Mouse (Mus musculus): ENCODE measurements around the gene Ctc1.

Gene Ctc1

DNA sequence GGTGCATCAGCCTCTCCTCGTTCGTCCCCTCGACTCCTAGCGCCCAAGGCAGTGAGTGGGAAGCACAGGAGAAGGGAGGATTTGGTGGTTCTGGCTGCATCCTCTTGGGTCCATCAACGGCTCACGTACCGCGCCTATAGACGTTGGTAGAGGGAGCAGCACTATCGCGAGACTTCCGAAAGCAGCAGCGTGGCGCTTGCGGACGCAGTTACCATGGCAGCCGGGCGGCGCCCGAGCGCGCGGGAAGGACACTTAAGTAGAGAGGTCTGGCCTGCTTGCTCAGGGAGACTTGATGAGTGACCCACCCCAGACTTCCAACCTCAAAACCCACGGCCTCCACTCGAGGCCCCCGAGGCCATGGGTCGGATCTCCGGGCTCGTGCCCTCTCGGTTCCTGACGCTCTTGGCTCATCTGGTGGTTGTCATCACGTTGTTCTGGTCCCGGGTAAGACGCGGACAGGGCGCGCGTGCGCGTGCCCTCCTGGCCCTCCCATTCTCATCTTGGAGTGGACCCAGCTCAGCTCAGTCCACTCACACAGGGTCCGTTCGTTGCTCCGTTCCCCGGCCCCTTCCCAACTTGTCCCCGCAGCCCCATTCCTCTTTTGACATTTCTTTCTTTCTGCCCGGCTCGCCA is 55.0 kb downstream of the Ctc1 start, which contains the start of gene Tmem107:
Tmem107 (plus strand) TSS at position 217 of the 633 bp plus-strand sequence.
- DNase-seq (ENCODE audit: low read depth) = peak; percentile 97

DNA sequence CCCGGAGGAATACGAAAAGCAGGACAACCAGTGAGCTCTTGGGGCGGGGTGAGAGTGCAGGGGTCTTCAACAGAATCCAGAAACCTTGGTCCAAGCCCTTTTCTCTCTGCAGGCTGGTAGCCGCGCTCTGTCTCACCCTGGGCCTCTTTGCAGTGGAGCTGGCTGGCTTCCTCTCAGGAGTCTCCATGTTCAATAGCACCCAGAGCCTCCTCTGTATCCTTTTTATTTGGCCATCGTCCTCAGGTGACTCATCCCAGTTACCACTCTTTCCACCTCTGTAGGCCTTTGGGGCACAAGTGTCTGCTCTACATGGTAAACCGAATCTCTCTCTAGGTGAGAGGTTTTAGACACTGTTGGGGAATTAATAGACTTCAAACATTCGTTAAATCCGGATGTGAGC is 55.6 kb downstream of the Ctc1 start:
- DNase-seq (ENCODE audit: low read depth) = no peak

DNA sequence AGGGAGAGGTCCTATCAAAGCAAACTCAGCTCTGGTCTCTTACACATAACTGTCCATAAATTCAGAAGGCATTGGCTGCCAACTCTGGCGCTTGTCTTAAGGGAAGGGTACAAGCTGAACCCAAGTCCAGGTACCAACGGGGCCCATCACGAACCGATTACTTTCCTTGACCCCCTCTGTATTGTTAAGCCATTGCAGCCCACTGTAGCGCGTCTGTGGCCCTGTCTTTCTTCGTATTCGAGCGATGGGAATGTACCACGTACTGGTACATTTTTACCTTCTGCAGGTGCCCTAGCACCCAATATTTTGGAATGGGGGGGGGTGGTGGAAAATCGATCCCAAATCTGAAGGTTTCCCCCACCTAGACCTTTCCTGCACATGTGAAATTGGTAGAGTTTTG is 56.5 kb downstream of the Ctc1 start:
- no peak for DNase-seq (ENCODE audit: low read depth)

DNA sequence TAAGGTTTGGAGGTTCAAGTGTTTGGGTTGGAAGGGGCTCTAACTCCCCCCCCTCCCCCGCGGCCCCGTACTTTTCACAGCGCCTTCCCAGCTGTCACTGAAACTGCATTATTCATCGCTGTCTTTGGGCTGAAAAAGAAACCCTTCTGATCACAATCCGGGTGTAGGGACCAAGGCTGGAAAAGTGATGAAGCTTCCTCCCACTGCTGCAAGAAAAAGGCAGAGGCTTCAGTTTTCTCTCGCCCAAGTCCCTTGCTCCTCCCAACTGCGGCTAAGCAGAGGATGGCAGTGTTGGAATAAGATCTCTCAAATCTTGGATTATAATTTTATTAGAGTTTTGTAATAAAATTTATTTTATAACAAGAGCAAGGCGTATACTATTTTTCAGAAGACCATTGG is 57.0 kb downstream of the Ctc1 start:
- DNase-seq (ENCODE audit: low read depth) = no peak

DNA sequence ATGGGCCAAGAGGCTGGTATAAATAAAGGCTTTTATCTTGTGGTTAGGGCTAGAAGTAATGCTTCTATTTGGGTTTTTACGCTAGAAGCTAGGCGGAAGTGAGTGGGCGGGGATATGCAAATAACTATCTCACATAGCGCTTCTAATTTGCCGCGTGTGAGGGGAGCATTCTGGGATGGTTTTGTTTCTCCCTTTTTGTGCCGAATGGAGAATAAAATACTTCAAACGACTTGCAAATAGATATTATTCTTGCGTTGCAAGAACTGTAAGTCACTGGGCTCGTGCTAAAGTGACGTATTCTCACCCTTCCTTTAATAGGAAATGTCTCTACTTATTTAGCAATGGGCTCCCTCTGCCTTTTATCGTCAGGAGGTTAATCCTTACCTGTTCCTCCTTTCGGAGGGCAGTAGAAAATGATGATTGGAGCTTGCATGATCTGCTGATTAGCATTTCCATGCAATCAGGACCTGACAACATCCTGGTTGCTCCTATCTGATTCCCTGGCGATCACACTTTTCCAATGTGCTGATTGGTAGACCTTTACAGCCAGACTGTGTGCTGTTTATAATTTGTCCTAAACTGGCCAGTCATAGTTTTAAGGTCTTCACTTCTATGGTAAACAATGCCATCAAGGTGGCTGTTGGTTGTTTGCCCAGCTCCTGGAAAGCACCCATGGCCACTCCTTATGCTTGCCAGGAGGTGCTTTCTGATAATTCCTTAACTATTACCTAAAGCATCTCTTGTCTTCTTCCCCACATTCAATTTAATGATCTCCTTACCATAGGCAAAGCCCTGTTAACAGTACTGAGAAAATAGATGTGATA is 57.6 kb downstream of the Ctc1 start:
- DNase-seq (ENCODE audit: low read depth) = peak; percentile 99

DNA sequence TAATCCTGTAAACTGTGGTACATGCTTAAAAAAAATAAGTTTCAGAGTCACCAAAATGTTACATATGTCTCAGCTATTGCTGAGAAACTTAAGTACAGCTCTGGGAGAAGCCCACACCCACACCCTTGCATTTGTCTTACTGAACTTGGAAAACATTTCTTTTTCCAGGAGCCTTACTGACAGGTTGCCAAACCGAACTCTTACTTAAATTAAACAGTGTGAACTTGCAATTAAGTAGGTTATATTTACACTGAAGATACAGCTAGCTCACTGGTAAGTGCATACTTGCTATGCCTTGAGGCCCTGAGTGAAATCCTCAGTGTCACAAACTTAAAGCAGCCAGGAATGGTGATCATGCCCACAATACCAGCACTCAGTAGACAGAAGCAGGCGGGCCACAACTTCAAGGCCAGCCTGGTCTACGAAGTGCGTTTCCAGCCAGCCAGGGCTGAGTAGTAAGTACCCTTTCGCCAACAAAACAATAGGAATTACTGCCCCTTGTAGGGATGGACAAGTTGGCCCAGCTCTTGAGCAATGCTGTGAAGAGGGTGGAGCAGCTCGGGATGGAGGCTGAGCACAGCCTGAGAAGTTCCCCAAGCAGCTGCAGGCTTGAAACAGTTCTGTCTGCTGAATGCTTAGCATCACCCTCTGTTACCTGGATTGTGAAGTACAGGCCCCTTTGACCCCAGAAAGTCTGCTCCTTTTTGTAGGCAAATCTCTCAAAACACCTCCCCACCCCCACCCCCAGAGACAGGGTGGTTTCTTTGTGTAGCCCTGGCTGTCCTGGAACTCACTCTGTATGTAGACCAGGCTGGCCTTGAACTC is 58.5 kb downstream of the Ctc1 start:
- no peak for DNase-seq (ENCODE audit: low read depth)

DNA sequence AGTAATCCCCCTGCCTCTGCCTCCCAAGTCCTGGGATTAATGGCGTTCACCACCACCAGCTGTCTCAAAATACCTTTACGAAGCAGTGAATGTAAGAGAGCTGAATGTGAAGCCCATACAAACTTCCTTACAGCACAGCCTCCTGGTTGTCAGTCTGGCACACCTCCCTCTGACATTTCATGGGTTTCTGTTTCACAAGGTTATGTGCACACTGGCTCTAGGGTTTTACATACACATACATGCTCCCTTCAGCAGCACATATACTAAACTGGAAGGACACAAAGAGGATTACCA is 59.0 kb downstream of the Ctc1 start:
- DNase-seq (ENCODE audit: low read depth) = peak; percentile 39

DNA sequence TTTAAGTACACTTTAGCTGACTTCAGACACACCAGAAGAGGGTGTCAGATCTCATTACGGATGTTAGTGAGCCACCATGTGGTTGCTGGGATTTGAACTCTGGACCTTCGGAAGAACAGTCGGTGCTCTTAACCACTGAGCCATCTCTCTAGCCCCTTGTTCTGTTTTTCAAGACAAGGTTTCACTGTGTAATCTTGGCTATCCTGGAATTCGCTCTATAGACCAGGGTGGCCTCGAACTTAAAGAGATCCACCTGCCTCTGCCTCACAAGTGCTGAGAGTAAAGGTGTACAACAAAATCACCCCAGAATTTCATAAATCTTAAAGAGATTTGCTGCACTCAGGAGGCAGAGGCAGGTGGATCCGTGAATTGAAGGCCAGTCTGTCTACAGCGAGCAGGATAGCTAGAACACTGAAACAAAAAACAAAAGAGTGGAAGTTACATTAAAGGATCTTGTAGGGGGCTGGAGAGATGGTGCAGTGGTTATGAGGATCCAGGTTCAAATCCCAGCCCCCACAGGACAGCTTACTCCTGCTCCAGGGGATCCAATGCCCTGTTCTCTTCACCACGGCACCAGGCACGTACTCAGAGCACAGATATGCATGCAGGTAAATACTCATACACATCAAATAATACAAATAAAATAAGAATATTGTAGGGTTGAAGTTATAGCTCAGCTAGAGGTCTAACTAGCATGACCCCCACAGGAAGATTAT is 60.2 kb downstream of the Ctc1 start:
- no peak for DNase-seq (ENCODE audit: low read depth)

DNA sequence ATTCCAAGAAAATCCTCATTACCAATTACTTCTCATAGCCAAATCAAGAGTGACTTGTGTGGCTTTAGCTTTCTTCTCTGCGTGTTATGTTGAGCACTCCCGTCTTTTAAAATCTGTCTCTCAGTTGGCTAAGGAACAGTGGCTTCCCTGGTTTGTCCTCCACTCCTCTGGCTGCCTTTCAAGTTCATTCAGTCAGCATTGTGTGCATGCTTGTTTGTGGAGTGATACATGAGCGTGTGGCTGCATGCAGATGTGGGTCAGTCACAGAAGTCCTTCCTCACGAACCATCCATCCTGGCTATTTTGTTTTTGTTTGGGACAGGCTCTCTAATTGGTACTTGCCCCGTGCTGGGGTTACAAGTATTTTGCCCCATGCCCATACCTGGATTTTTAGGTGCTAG is 60.9 kb downstream of the Ctc1 start:
- no peak for DNase-seq (ENCODE audit: low read depth)

DNA sequence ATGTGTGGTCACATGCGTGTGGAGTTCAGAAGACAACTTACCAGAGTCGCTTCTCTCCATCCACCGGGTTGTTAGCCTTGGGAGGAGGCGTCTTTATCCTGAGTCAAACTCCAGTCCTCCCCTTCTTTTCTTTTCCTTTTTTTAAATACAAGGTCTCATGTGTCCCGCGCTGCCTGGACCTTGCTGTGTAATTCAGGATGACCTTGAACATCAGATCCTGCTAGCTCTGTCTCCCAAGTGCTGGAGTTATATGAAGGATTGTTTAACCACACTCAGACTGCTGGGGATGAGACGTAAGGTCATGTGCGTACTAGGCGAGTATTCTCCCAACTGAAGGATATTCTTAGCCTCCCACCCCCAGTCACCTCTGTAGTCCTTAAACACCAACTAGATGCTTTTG is 61.6 kb downstream of the Ctc1 start:
- DNase-seq (ENCODE audit: low read depth) = no peak

DNA sequence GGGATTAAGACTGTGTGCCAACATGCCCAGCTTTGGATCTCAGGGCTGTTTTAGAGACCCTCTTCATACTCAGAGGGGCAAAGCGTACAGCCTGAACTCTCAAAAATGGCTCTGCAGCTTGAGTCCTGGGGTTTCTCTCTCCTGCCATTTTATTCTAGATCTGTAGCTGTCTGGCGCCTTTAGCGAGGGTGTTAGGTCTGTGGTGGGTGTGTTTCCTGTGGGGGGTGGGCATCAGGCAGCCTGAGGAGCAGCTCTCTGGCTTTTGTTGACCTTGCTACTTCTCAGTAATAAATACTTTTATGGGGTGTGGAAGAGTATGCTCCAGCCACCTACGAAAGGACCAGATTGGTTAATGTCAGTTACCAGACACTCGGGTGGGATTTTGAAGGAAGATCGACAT is 62.3 kb downstream of the Ctc1 start:
- DNase-seq (ENCODE audit: low read depth) = no peak

DNA sequence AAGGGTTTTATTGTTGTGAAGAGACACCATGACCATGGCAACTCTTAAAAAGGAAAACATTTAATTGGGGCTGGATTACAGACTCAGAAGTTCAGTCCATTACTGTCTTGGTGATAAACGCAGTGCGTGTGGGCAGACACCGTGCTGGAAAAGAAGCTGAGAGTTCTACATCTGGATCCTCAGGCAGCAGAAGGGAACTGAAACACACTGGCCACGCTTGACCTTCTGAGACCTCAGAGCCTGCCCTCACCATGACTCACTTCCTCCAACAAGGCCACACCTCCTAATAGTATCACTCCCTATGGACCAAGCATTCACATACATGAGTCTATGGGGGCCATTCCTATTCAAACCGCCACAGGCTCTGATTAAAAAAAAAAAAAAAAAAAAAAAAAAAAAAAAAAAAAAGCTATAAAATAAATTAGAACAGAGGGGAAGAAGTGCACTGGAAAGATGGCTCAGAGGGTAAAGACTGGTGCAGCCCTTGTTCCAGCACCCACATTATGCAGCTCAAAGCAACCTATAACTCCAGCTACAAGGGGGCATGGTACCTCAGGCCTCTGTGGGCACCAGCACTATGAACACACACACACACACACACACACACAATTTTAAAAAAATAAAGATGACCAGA is 63.2 kb downstream of the Ctc1 start:
- no peak for DNase-seq (ENCODE audit: low read depth)

DNA sequence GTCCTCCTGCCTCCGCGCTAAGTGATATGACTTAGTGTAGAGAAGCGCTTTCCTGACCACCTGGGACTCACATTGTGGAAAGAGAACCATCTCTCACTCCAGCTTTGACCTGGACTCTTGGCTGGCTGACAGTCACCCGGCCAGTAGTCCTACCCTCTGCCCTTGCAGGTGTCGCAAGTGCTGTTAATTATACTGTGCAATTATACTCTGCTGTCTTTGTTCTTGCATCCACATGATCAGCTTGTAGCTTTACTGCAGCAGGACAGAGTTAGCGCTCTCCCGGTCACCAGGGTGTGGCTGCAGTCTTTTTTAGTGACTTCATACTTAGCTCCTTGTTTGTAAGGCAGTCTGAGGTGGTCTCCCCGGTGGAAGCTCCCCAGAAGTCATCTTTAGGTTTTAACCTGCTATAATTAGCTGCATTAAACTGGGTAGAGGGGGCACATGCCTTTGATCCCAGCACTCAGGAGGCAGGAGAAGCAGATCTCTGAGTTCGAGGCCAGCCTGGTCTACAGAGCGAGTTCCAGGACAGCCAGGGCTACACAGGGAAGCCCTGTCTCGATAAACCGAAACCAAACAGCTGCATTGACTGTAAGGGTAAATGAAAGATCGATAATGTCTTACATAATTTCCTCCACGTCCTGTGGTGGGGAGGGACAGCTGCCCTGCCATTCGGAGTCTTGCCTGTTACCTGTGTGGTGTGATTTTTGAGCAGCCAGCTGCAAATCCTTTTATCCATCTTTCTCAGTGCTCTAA is 64.6 kb downstream of the Ctc1 start:
- no peak for DNase-seq (ENCODE audit: low read depth)

DNA sequence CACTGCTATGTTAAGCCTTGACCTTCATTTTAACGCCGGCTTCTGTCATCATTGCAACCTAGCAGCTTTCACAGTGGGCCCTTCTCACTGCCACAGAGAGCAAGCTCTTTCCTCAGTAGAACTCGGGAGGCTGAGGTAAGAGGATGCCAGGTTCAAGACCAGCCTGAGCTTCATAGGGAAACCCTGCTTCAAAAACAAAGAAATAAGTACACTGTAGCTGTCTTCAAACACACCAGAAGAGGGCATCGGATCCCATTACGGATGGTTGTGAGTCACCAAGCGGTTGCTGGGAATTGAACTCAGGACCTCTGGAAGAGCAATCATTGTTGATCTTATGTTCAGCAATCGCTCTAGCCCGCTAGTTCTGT is 65.1 kb downstream of the Ctc1 start:
- DNase-seq (ENCODE audit: low read depth) = no peak

DNA sequence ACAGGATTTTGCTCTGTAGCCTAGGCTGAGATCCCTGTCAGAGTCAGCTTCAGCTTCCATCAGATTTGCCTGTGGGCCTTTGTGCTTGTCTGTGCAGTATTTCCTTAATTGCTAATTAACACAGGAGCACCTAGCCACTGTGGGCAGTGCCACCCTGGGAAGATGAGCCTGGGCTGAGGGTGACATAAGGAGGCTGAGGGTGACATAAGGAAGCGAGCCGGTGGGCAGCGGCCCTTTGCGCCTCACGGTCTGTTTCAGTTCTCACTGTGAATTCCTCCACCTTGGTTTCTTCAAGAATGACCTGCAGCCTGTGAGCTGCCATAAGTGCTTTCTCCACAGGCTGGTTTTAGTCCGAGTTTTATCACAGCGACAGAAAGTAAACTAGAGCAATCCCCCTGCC is 65.9 kb downstream of the Ctc1 start:
- no peak for DNase-seq (ENCODE audit: low read depth)

DNA sequence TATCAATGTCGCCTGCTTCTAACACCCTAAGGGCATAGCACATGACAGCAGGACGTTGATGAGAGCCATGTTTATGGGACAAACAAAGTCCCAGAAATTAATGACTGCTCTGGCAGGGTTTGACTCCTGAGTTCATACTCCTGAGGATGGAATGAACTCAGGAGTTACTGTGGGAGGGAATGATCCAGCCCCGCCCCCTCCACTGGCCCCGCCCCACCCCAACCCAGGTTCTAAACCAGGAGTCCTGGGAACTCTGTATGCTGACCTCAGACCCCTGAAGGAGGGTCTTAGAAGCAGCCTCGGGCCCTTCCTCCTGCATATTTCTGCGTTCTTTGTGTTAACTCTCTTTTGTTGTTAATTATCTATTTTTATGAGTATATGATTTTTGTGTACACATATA is 69.9 kb downstream of the Ctc1 start:
- no peak for DNase-seq (ENCODE audit: low read depth)

Data from induced T-regulatory cell, adult 2 months (primary cell).